Mouse (Mus musculus) liver, postnatal 0 days (tissue): ENCODE data around the gene Tle4.

Experiments
- CTCF ChIP-seq: sonication (generic); IDR thresholded peaks from 2 replicates; pipeline ENCODE4 v1.5.1; 2016; ENCODE audit warnings: antibody characterized with exemption, low read depth
- EP300 ChIP-seq: IDR thresholded peaks from 2 replicates; pipeline ENCODE4 v1.6.1; 2016; ENCODE audit warnings: antibody characterized with exemption, low read depth, mild to moderate bottlenecking

- TF ChIP-seq CTCF, result no peak
- no peak for TF ChIP-seq EP300
Measured at GRCm38 (mm10) chr19:14536676-14537075, 61.2 kb downstream of the Tle4 start.
